Mouse (Mus musculus) left cerebral cortex, adult 18-20 months (tissue): ENCODE results near the gene Ttc1. TPM values are rescaled to one million over a fixed set of nuclear protein-coding genes. Genes with fewer than 3 reads are reported as not detected.
A peak's percentile ranks its signal among the peaks of the same experiment; 100 is the strongest.

Experiments used
- DNase-seq, 2 experiments: peaks; one replicate each; pipeline ENCODE4 v3.0.0; 2021 to 2022; ENCODE audit warnings: low spot score in 2 of 2, mixed read lengths in 1 of 2
- total RNA-seq, 2 experiments: library from RNA; stranded (reverse); gene quantifications; 2 replicates each; pipeline ENCODE4 v1.2.3; 2021

Gene Ttc1
- total RNA-seq, 2 experiments from 2014 or later = 67.8 to 69.4 TPM

DNA sequence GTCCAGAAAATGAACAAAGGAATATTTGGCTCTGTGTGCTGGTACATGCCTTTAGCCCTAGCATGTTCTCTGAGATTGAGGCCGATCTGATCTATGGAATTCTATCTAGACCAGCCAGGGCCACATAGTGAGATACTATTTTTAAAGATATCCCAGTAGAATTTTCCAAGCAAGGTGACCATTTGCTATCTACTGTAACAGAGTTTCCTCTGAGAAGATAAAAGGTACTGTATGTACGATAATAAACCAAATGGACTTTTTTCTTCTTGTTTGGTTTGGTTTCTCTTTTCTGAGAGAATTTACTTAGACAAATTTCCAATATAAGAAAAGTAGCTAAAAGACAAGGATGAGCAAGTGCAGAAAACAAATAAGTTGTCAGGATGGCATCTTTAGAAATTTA, 39.4 kb downstream of the Ttc1 start:
- no peak for DNase-seq

- DNase-seq = no peak
These were observed 42.1 kb downstream of the Ttc1 start for GRCm38 (mm10) chr11:43705751-43706150.

- DNase-seq = no peak
These were observed 44.3 kb downstream of the Ttc1 start for GRCm38 (mm10) chr11:43703552-43703951.

DNA sequence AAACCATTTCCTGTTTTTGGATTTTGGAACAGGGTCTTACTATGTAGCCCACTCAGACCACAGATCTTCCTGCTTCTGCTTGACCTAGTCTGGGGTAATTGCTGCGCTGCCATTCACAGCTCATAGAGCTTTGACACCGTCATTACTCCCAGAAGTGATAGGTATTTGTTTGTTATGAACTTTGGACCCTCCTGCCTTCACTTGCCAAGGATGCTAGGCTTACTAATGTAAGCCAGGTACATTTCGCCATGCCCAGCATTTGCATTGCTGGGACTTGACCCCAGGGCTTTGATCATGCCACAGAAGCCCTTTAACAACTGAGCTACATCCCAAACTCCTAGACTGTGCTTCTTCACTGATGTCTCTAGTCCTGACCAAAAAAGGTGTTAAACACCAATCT, 47.5 kb downstream of the Ttc1 start:
- DNase-seq = no peak

DNA sequence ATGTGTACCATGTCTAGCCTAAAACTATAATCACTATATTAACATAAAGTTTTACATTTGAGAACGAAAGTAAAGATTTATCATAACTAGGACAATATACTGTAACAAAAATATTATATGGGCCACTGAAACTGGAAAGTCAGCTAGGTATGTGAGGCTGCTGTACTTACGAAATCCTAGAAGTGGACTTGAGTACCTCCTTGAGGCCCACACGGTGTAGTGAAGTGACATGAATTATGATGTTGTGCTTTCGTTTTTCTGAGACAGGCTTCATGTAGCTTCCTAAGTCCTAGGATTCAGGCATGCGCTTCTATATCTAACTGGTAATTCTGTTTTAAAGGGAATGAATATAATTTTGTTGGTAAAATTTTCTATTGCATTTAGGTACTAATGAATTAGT, 49.2 kb downstream of the Ttc1 start:
- DNase-seq = no peak

- no peak for DNase-seq
These were observed 51.2 kb downstream of the Ttc1 start for GRCm38 (mm10) chr11:43696623-43697022.

- DNase-seq = no peak
These were observed 59.0 kb downstream of the Ttc1 start for GRCm38 (mm10) chr11:43688850-43689249.

GRCm38 (mm10) chr11:43682415-43683217, 65.2 kb downstream of the Ttc1 start:
- peak; percentile 55 to 67 for DNase-seq

- peak; percentile 99 for DNase-seq
These were observed 66.1 kb downstream of the Ttc1 start, which contains the start of gene Pwwp2a for GRCm38 (mm10) chr11:43681472-43682414. Gene Pwwp2a, plus strand, starts transcription at chr11:43681998.

Other genes starting within 250 kb of the Ttc1 start
- gene Ccnjl, start 219.2 kb downstream of the Ttc1 start, total RNA-seq = 1 to 10 TPM; 2.8 to 3.0 TPM
- under 1 TPM; 0.66 to 0.70 TPM for gene 4933415A04Rik, start 161.0 kb downstream of the Ttc1 start, total RNA-seq
- gene Fabp6, start 146.5 kb downstream of the Ttc1 start, total RNA-seq = not detected
- gene Pwwp2a, start 66.0 kb downstream of the Ttc1 start, total RNA-seq = 10 to 100 TPM; 61.2 to 65.4 TPM
- 10 to 100 TPM; 27.7 to 30.2 TPM for gene Adra1b, start 153.2 kb upstream of the Ttc1 start, total RNA-seq